Mouse (Mus musculus) macrophage (primary cell): ENCODE measurements around the gene Ssh2. TPM values are rescaled to one million over a fixed set of nuclear protein-coding genes. Genes with fewer than 3 reads are reported as not detected.
A peak's percentile ranks its signal among the peaks of the same experiment; 100 is the strongest.

Experiments used
- H3K27ac ChIP-seq: fragments of 350-480 bp; formaldehyde crosslinking; 2 replicates; pipeline ENCODE4 v1.9.0; 2021
- H3K36me3 ChIP-seq: fragments of 350-480 bp; formaldehyde crosslinking; 2 replicates; pipeline ENCODE4 v1.9.0; 2021; ENCODE audit errors: inconsistent target
- H3K4me3 ChIP-seq: fragments of 350-480 bp; formaldehyde crosslinking; 2 replicates; pipeline ENCODE4 v1.9.0; 2021; ENCODE audit errors: inconsistent target
- H3K79me2 ChIP-seq: fragments of 350-480 bp; formaldehyde crosslinking; 2 replicates; pipeline ENCODE4 v1.9.0; 2021; ENCODE audit errors: inconsistent target
- WGBS: methylation state at CpG from one replicate; pipeline ENCODE4 v1.1.7; 2026; ENCODE audit warnings: inconsistent platforms; ENCODE audit not compliant: missing documents; 5-methylcytosine and 5-hydroxymethylcytosine counted together
- polyA plus RNA-seq: library from polyadenylated mRNA; stranded (reverse); fragments of 250-400 nt; gene quantifications from 3 replicates; pipeline ENCODE4 v1.2.4, GENCODE M21; 2018; ENCODE audit warnings: inconsistent platforms

Ssh2 gene
- polyA plus RNA-seq, 1 experiment from 2014 or later, result 4.0 TPM

DNA sequence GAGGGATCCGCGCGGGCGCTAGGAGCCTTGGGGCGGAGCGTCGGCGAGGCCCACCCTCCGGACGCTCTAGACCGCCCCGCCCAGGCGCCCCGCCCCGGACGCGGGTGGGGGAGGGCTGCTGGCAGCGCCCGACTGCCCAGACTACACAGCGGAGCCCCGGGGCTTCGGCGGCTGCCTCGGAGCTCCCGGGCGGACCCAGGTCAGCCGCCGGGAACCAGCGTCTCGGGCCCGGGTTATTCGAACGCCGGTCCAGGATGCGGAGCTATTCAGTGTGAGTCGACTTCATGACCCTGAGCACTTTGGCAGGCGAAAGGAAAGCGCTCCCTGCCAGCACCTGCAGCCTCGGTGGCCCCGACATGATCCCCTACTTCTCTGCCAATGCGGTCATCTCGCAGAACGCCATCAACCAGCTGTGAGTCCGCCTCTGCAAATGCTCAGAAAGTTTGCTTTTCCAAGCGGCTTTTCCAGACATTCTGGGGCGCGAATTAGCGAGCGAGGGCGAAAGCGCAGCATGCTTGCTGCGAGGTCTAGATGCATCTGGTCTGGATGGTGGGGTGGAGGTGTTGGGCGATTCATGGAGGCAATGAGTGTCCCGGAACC, 132.2 kb downstream of the Ssh2 start:
- under 1% methylated on average over 52 of the region's 54 CpGs for WGBS
- Histone ChIP-seq H3K4me3 (peak overlapping the region; percentile 91), H3K79me2 (peaks cover 48% of the 10 kb centered on the region), H3K36me3 (no peaks in the 10 kb centered on the region), H3K27ac (peak overlapping the region; percentile 71)

DNA sequence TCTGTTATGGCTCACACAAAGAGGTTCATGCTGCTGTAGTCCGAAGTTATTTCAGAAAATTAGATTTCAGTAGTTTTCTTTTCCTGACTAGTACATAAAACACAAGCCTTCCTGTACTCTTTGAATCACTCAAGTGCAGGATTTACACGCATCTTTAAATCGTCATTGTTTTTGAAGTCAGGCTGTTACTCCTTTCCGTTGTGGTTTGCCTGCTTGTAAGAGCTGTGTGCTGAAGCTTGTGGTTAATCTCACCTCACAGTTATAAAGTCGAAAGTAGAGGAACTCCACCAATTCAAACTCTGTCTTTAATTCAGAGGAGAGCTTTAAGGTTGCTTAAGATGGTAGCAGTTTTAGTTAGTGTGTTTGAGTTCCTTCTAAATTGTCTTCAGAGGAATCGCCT, 132.9 kb downstream of the Ssh2 start:
- Histone ChIP-seq H3K27ac (peak overlapping the region; percentile 71), H3K79me2 (peaks cover 56% of the 10 kb centered on the region), H3K36me3 (no peaks in the 10 kb centered on the region), H3K4me3 (peak overlapping the region; percentile 91)
- WGBS, result 0% methylated on average over 5 of the region's 6 CpGs

DNA sequence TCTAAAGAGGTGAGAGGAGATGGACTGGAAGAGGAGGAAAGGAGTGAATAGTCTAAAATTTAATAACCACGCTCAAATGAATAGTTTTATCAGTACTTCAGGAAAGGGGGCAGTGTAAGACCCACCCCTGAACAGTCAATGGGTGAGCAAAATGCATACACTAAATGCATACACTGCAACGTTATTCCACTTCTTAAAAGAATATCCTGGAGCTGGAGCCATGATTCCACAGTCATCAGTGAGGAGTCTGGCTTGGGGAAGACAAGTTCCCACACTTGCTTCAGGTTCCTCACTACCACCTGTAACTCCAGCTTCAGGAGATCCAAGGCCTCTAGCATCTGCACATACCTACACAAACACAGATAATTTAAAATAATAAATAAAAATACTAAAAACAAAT, 133.6 kb downstream of the Ssh2 start:
- Histone ChIP-seq H3K4me3 (peak overlapping the region; percentile 91; the same call in 1 of the 2 replicates), H3K27ac (no peak overlapping the region), H3K79me2 (peaks cover 63% of the 10 kb centered on the region), H3K36me3 (no peaks in the 10 kb centered on the region)
- WGBS, result 70% methylated on average over 2 of the region's 2 CpGs

DNA sequence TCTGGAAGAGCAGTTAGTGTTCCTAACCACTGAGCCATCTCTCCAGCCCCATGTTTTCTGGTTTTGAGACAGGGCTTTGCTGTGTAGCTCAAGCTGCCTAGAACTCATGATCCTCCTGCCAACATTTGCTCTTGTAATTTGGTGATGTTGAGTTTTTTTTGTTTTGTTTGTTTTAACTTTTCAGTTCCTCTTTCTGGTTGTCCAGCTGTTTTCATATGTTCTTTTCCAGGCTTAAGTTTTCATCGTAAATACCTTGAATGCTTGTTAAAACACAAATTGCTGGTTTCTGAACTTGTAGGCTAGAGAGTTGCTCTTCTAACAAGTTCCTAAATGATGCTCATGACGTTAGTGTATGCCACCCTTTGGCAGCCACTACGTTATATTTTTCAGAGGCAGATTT, 139.0 kb downstream of the Ssh2 start:
- Histone ChIP-seq H3K79me2 (peaks cover 94% of the 10 kb centered on the region), H3K4me3 (no peak overlapping the region), H3K27ac (no peak overlapping the region), H3K36me3 (no peaks in the 10 kb centered on the region)
- 49% methylated on average over 3 of the region's 3 CpGs for WGBS

- 100% methylated on average over 1 of the region's 1 CpGs for WGBS
- Histone ChIP-seq H3K4me3 (no peak overlapping the region), H3K79me2 (peaks cover 94% of the 10 kb centered on the region), H3K27ac (no peak overlapping the region), H3K36me3 (no peaks in the 10 kb centered on the region)
These were observed 141.8 kb downstream of the Ssh2 start for GRCm38 (mm10) chr11:77357839-77358238.

DNA sequence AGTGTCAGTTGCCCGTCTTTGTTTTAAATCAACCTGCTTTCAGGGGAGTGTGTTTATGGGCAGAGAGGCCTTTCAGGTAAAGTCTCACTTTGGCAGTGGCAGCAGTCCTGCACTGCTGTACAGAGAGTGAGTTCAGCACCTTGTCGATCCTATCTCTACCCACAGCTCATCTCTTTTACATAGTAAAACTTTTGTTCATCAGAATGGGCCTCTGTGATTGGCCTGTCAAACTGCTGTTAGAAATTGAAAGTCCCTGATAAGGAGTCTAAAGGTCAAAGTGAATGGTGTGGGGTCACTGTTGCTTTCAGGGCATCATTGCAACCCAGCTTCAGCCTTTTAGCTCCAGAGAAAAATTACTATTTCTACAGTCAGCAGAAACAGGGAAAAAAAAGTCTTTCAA, 147.4 kb downstream of the Ssh2 start:
- Histone ChIP-seq H3K36me3 (no peaks in the 10 kb centered on the region), H3K4me3 (no peak overlapping the region), H3K79me2 (peaks cover 98% of the 10 kb centered on the region), H3K27ac (no peak overlapping the region)
- WGBS, result 100% methylated on average over 2 of the region's 2 CpGs

GRCm38 (mm10) chr11:77364376-77364775, 148.3 kb downstream of the Ssh2 start:
- peaks cover 98% of the 10 kb centered on the region for H3K79me2 ChIP-seq
- 79% methylated on average over 1 of the region's 1 CpGs for WGBS
- H3K4me3 ChIP-seq, result no peak overlapping the region
- no peak overlapping the region for H3K27ac ChIP-seq
- no peaks in the 10 kb centered on the region for H3K36me3 ChIP-seq

DNA sequence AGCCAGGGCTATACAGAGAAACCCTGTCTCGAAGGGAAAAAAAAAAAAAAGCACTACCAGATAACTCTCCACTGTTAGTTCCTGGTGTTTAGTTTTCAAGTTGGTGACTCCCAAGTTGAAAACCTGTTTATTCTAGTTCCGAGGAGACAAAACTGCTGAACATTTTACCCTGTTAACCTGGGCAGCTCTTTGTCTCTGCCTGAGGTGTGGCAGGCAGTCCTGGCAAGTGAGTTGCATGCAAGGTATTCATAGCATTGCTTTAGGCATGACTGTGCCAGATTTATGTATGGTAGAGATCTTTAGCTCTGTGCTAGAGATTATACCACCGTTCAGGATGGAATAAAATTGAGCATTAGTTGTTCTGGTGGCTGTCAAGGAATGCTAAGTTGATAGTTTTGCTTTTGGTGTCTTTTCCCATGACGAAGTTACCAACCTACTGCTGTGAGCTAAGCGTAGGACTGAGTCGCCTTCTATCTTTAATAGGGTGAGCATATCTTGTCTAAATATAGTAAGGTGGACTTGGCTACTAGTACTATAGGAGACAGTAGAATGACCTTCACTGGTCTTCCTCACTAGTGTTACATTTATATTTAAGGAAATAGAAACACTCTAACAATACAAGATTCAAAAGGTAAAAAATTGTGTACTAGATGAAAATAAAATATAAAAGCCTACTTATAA, 149.8 kb downstream of the Ssh2 start:
- Histone ChIP-seq H3K27ac (no peak overlapping the region), H3K36me3 (no peaks in the 10 kb centered on the region), H3K79me2 (peaks cover 98% of the 10 kb centered on the region), H3K4me3 (no peak overlapping the region)
- WGBS, result 99% methylated on average over 6 of the region's 6 CpGs

- Histone ChIP-seq H3K36me3 (no peaks in the 10 kb centered on the region), H3K4me3 (no peak overlapping the region), H3K79me2 (peaks cover 82% of the 10 kb centered on the region), H3K27ac (no peak overlapping the region)
- WGBS, result 99% methylated on average over 9 of the region's 9 CpGs
These were observed 151.6 kb downstream of the Ssh2 start for GRCm38 (mm10) chr11:77367541-77368270.

- H3K36me3 ChIP-seq, result no peaks in the 10 kb centered on the region
- H3K4me3 ChIP-seq, result no peak overlapping the region
- H3K27ac ChIP-seq, result no peak overlapping the region
- WGBS, result 96% methylated on average over 2 of the region's 2 CpGs
- H3K79me2 ChIP-seq, result peaks cover 81% of the 10 kb centered on the region
These were observed 153.2 kb downstream of the Ssh2 start for GRCm38 (mm10) chr11:77369188-77369840.

- Histone ChIP-seq H3K79me2 (peaks cover 81% of the 10 kb centered on the region), H3K4me3 (no peak overlapping the region), H3K36me3 (no peaks in the 10 kb centered on the region), H3K27ac (no peak overlapping the region)
- WGBS, result 87% methylated on average over 2 of the region's 2 CpGs
These were observed 153.7 kb downstream of the Ssh2 start for GRCm38 (mm10) chr11:77369841-77370191.

DNA sequence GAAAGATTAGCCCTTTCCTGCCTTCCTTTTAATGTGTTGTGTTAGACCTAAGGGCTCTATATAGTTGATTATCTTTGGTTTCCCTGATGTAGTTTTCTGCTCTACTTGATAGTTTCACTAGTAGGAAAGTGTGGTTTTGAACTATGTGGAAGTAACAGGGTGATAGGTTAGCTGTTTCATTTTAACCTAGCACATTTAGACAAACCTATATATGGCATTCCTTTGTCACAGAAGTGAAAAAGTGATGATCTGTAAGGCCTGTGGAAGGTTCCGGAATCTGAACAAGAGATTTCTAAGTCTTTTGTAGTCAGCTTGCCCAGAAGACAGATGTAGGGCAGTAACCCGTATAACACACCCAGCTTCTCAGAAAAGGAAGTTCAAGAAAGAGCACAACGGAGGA, 155.0 kb downstream of the Ssh2 start:
- Histone ChIP-seq H3K79me2 (peaks cover 81% of the 10 kb centered on the region), H3K36me3 (no peaks in the 10 kb centered on the region), H3K4me3 (no peak overlapping the region), H3K27ac (peak overlapping the region; percentile 68)
- 8% methylated on average over 3 of the region's 3 CpGs for WGBS

DNA sequence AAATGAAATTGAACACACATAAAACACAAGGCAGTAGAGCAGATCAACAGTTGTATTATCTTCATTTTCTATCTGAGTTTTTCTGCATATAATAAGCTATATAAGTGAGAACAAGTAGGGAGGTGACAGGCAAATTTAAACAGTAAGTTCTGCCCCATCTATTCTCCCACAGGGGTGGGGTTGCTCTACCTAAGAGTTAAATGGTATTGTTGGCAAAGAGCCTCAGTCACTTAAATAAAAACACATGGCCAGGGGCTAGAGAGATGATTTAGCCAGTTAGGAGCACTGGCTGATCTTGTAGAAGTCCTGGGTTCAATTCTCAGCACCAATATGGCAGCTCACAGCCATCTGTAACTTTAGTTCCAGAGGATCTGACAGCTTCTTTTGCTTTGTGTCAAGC, 155.6 kb downstream of the Ssh2 start:
- H3K27ac ChIP-seq, result peak overlapping the region; percentile 68
- H3K4me3 ChIP-seq, result no peak overlapping the region
- H3K79me2 ChIP-seq, result peaks cover 81% of the 10 kb centered on the region
- no peaks in the 10 kb centered on the region for H3K36me3 ChIP-seq

DNA sequence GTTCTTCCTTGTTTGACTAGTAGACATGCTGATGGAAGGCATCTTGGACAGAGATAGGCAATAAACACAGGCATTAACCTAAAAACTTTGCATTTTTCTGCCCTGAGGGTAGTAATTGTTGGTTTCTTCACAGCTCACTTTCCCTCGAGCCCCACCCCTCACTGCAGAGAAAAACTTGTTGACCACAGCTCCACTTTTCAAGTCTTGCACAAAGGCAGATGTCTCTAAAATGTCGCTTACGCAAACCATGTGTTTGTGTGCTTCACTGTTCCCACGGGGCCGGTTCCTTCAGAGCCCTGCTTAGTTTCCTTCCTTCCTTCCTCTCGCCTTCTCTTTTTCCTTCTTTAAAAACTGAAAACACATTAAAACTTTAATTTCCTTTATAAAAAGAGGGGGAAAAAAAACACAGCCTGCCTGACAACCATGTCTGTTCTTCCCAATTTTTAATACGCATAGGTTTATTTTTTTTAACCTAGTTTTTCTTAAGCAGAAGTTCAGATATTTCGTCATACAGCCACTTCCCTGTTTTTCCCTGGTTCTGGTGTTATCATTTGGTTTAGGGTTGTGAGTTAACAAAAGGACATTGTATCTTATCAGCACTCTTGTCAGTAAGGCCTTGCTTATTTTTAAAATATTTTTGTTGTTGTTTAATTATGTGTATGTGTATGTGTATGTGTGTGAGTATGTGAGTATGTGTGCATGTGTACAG, 156.3 kb downstream of the Ssh2 start:
- Histone ChIP-seq H3K36me3 (no peaks in the 10 kb centered on the region), H3K27ac (peak overlapping the region; percentile 68), H3K4me3 (peak overlapping the region; percentile 20), H3K79me2 (peaks cover 81% of the 10 kb centered on the region)
- WGBS, result 0% methylated on average over 8 of the region's 8 CpGs
